ENCODE assay signal across 31 mouse cellular contexts in genomic region chr5:33146837-33147236, GRCm38 (mm10). TPM values are rescaled to one million over a fixed set of nuclear protein-coding genes. Genes with fewer than 3 reads are reported as not detected.
"Had no signal": no experiment of that assay in that cellular context is flagged by ENCODE, and none has a peak within 500 bp of the region (broad histone marks: within the 10 kb centered on the region; RNA-seq: fewer than 3 reads in every experiment).

No protein-coding gene starts in this region.

- ATAC-seq: hindbrain, embryonic 16.5 days; inflammation-experienced regulatory T-cells, adult 6 months; intestine, embryonic 15.5 days; intestine, postnatal 0 days; liver, postnatal 0 days had no signal

- H3K4me3 ChIP-seq: gastrocnemius, adult 2 months; heart, embryonic 10.5 days; heart, embryonic 13.5 days; heart, embryonic 15.5 days; hindbrain, embryonic 10.5 days; hindbrain, embryonic 12.5 days; intestine, embryonic 15.5 days; layer of hippocampus, adult 2 months; left cerebral cortex, adult 2 months; limb, embryonic 10.5 days; limb, embryonic 12.5 days; liver, embryonic 13.5 days; liver, embryonic 15.5 days had no signal

- H3K27me3 ChIP-seq: heart, embryonic 13.5 days; heart, embryonic 15.5 days; hindbrain, embryonic 12.5 days; intestine, embryonic 15.5 days had no signal

- H3K9me3 ChIP-seq: heart, embryonic 10.5 days; heart, embryonic 13.5 days; heart, embryonic 15.5 days; hindbrain, embryonic 10.5 days; hindbrain, embryonic 12.5 days; intestine, embryonic 15.5 days; limb, embryonic 10.5 days; limb, embryonic 12.5 days; liver, embryonic 13.5 days; liver, embryonic 15.5 days had no signal

- H3K36me3 ChIP-seq: heart, embryonic 10.5 days; heart, embryonic 13.5 days; heart, embryonic 15.5 days; hindbrain, embryonic 10.5 days; hindbrain, embryonic 12.5 days; intestine, embryonic 15.5 days; limb, embryonic 10.5 days; limb, embryonic 12.5 days; liver, embryonic 13.5 days; liver, embryonic 15.5 days had no signal

- H3K27ac ChIP-seq: gastrocnemius, adult 2 months; heart, embryonic 10.5 days; heart, embryonic 13.5 days; heart, embryonic 15.5 days; hindbrain, embryonic 10.5 days; hindbrain, embryonic 12.5 days; hindbrain, embryonic 14.5 days; intestine, embryonic 15.5 days; layer of hippocampus, adult 2 months; left cerebral cortex, adult 2 months; limb, embryonic 10.5 days; limb, embryonic 12.5 days; liver, embryonic 13.5 days; liver, embryonic 15.5 days had no signal

- H3K9ac ChIP-seq: heart, embryonic 13.5 days; heart, embryonic 15.5 days; hindbrain, embryonic 12.5 days; hindbrain, embryonic 14.5 days; intestine, embryonic 15.5 days; limb, embryonic 12.5 days; liver, embryonic 13.5 days; liver, embryonic 15.5 days; liver, postnatal 0 days had no signal

- H3K4me1 ChIP-seq: heart, embryonic 10.5 days; hindbrain, embryonic 10.5 days; hindbrain, embryonic 12.5 days; intestine, embryonic 15.5 days; limb, embryonic 12.5 days; liver, embryonic 13.5 days; liver, embryonic 15.5 days had no signal

- DNase-seq: gastrocnemius, adult 2 months; gastrocnemius, postnatal 10 days; gastrocnemius, postnatal 25 days; heart, postnatal 4 days; kidney, adult 18-20 months; kidney, adult 8-10 months; kidney, postnatal 25 days; kidney, postnatal 4 days; liver; liver, embryonic 13.5 days; liver, postnatal 0 days had no signal

- H3K4me2 ChIP-seq: heart, embryonic 13.5 days; heart, embryonic 15.5 days; hindbrain, embryonic 12.5 days; hindbrain, embryonic 14.5 days; intestine, embryonic 15.5 days; limb, embryonic 12.5 days; liver, embryonic 13.5 days; liver, embryonic 15.5 days had no signal

RNA-seq across cellular contexts. Expression of gene Slc5a1, which starts 42.8 kb away (rescaled TPM):
- total RNA-seq: gastrocnemius, adult 2 months; gastrocnemius, postnatal 10 days; gastrocnemius, postnatal 25 days; gastrocnemius, postnatal 4 days; granulocyte monocyte progenitor cell, adult 5-6 weeks; heart, postnatal 4 days; left cerebral cortex, adult 2 months; left cerebral cortex, postnatal 36 days had no signal
- polyA plus RNA-seq: frontal cortex, adult 2 months; heart, embryonic 10.5 days; heart, embryonic 13.5 days; heart, embryonic 15.5 days; heart, postnatal 0 days; hindbrain, embryonic 10.5 days; hindbrain, embryonic 12.5 days; inflammation-experienced regulatory T-cells, adult 6 months; limb, embryonic 10.5 days; limb, embryonic 12.5 days; liver, embryonic 13.5 days had no signal
